Mouse (Mus musculus) Patski (cell line): ENCODE results near the gene Cpt1a. TPM values are rescaled to one million over a fixed set of nuclear protein-coding genes. Genes with fewer than 3 reads are reported as not detected.

ENCODE experiments used
- ATAC-seq: fragments of 100-300 bp; one replicate; pipeline ENCODE4 v1.8.0; 2021
- CTCF ChIA-PET: fragments of 350-600 bp; sonication (Branson Sonifier 250); formaldehyde crosslinking; loops from one replicate; lab custom pipeline; 2022; ENCODE audit warnings: inconsistent platforms; lab: Charles Lee
- POLR2A ChIA-PET: fragments of 350-600 bp; sonication (Branson Sonifier 250); formaldehyde crosslinking; loops from one replicate; lab custom pipeline; 2022; ENCODE audit warnings: antibody characterized with exemption, inconsistent platforms; lab: Charles Lee
- DNase-seq: peaks from one replicate; pipeline ENCODE4 v3.0.0-alpha.2; 2011; ENCODE audit warnings: low read depth, low spot score
- H3K27me3 ChIP-seq: fragments of 371-371 bp; one replicate; pipeline ENCODE4 v1.5.1; 2021
- CTCF ChIP-seq: fragments of 100-300 bp; IDR thresholded peaks from one replicate; pipeline ENCODE4 v1.5.1; 2021
- in situ Hi-C: fragments of 300-500 bp; cut with MboI; formaldehyde crosslinking; loops from 3 replicates; pipeline ENCODE4 v1.11.1; 2018; ENCODE audit warnings: low pct_unique_long_range_greater_than_20kb, mixed read lengths
- polyA plus RNA-seq: library from polyadenylated mRNA; unstranded; gene quantifications from one replicate; pipeline ENCODE4 v1.2.3, GENCODE M21; 2021

Gene Cpt1a
- polyA plus RNA-seq, 1 experiment from 2014 or later = 109 TPM

DNA sequence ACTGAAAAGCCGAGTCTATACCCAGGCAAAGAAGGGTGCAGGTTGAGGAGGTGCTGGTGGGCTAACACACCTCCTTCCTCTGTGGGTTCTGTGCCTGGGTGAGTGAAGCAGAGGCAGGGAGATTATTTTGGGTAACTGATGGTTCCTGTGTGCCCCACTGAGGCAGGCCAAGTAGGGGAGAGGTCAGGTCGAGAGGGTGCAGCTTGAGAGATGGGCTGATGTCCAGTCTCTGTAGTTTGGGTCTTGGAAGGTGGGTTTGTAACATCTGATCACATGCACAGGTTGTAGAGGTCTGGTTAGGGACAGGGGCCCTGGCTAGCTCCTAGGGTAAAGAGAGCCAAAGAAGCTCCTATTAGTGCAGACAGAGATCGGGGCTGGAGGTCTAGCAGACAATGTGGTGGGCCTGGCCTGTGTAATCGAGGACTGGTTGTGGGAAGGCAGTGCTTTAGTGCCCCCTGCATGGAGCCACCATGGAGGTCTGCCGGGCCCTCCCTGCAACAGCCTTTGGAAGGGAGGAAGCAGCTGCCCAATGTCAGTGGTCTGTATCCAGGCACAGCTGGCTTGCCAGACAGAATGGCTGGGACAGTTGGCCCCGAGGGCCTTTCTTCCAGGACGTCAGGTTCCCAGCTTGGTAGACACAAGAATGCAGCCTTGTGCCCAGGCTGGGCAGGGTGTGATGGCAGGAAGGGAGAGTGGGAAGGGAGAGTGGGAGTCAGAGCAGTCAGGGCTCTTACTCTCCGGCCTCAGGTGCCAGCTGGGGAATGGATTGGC is 14.5 kb downstream of the Cpt1a start:
- TF ChIP-seq CTCF = no peak
- CTCF ChIA-PET = interaction anchor here (0.9 to 1.7 kb wide), 2 partner anchors 10 to 11 kb away, joined by 3 read pairs; no protein-coding TSS in a partner anchor
- in situ Hi-C loops = no loop called here
- DNase-seq (no peak), ATAC-seq (no peak)
- no peaks in the 10 kb centered on the region for H3K27me3 ChIP-seq
- POLR2A ChIA-PET = interaction anchor here (0.5 kb wide), 1 partner anchor 55 kb away, joined by 4 read pairs; no protein-coding TSS in a partner anchor

DNA sequence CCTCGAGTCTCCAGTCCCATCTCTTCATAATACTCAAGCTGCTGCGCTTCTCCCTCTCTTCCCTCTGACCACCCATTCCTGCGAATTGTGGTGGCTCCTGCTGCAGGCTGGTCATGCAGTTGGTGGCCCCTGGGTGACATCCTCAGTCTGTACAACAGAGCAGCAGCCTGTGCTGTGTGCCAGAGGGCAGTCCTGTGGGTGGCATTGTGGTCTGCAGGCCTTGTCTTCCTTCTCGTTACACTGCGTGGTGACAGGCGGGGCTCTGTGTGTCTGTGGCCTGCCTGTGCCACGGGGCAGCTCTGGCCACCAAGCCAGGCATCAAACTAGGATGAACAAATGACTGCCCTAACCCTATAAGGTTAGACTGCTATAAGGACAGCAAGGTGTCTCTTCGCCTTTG is 17.1 kb downstream of the Cpt1a start:
- no peak for TF ChIP-seq CTCF
- no peaks in the 10 kb centered on the region for H3K27me3 ChIP-seq
- ChIA-PET CTCF (interaction anchor here (1.8 to 3.2 kb wide), 2 partner anchors 12 to 15 kb away, joined by 9 to 11 read pairs; no protein-coding TSS in a partner anchor), POLR2A (no interaction called here)
- ATAC-seq (no peak), DNase-seq (no peak)
- in situ Hi-C loops = no loop called here

DNA sequence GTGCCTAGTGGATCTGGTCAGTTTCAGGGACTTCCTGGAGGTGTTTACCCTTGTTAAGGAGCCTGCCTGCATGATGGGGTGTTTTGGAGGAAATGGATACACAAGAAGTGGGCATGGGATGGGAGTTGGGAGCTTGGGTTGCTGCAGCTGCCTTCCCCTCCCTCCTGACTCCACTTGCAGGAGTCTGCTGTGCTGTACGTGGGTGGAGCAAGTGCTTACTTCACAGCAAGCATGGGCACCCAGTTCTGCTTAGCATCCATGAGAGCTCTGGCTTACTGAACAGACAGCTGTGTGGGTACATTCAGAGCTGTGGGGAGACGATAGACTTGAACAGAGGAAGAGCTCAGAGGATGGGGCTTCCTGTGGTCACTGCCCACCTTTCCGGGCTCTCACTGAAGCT is 18.9 kb downstream of the Cpt1a start:
- DNase-seq (no peak), ATAC-seq (no peak)
- no peak for TF ChIP-seq CTCF
- in situ Hi-C loops = no loop called here
- ChIA-PET CTCF (interaction anchor here (1.8 to 3.2 kb wide), 2 partner anchors 10 to 13 kb away, joined by 9 to 11 read pairs; no protein-coding TSS in a partner anchor), POLR2A (no interaction called here)
- no peaks in the 10 kb centered on the region for H3K27me3 ChIP-seq

DNA sequence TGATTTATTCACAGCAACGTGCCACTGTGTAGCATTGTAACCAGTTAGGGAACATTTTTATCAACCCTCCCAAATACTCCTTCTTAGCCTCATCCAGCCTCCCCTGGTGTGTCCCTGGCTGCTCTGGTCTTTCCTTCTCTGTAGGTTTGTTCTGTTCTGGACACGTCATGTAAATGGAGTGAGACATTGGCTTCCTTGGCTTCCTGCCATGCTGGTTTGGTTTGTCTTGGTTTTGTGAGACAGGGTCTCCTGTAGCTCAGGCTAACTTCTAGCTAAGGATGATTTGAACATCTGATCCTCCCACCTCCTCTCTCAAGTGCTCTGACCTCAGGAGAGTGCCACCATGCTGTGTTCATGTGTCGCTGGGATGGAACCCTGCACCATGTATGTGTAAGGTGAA is 21.8 kb downstream of the Cpt1a start:
- no peak for ATAC-seq
- ChIA-PET CTCF (interaction anchor here (1.2 to 1.7 kb wide), 3 partner anchors 8 to 10 kb away, joined by 3 to 7 read pairs (median 5); no protein-coding TSS in a partner anchor), POLR2A (no interaction called here)
- TF ChIP-seq CTCF = no peak
- DNase-seq = no peak
- in situ Hi-C loops = no loop called here
- H3K27me3 ChIP-seq = no peaks in the 10 kb centered on the region

DNA sequence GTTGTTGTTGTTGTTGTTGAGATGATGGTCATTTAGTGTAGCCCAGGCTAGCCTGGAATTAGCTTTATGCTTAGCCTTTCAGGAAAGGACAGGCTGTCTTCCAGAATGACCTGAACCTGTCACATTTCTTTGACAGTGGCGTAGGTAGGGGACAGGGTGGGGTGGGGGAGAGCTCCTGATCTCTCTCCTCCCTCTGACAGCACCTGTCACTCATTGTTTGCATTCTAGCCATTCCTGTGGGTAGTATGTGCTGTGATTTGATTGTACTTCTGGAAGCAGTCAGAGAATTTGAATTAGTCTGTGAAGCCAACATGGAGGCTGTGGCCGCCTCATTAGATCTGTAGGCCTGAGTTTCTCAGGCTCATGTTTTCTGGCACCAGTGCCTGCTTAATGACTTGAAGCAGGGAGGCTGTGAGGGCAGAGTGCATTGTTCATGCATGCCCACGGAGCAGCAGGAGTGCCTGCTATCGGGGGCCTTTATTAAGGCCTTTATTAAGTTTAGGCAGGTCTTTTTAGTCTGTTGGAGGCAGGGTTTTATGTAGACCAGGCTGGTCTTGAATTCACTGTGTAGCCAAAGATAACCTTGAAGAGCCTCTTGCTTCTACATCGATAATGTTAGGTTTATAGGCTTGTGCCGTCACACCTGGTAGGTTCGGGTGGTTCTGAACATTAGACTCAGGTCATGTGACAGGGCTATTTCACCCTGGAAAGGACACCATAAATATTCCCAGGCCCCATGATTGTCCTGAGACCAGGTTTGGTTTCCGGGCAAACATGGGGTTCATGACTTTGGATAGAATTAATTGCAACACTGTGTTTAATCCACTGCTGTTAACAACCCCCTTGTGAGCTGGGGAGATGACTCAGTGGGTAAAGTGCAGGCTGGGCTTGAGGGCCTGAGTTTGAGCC is 22.8 kb downstream of the Cpt1a start:
- no peaks in the 10 kb centered on the region for H3K27me3 ChIP-seq
- TF ChIP-seq CTCF = no peak
- POLR2A ChIA-PET = no interaction called here
- ATAC-seq = peak; percentile 77
- peak; percentile 68 for DNase-seq
- in situ Hi-C loops = no loop called here
- CTCF ChIA-PET = no interaction called here

DNA sequence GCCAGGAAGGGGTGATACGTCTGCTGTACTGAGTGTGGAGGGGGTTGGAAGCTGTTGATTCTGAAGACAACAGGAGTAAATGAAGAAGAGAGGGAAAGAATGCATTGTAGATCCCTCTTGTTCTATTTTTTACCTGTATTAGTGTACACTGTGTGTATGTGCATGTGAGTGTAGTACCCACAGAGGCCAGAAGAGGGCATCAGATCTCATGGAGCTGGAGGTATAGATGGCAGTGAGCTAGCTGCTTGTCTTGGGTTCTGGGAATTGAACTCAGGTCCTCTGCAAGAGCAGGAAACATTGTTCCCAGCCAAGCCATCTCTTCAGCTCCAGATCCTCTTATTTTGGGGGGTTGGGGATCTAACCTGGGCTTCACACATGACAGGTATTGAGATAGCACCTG is 25.6 kb downstream of the Cpt1a start:
- ChIA-PET CTCF (interaction anchor here (1.2 to 2.3 kb wide), 3 partner anchors 10 to 13 kb away, joined by 3 to 6 read pairs (median 3); no protein-coding TSS in a partner anchor), POLR2A (no interaction called here)
- no peak for ATAC-seq
- no peak for DNase-seq
- in situ Hi-C loops = no loop called here
- H3K27me3 ChIP-seq = no peaks in the 10 kb centered on the region
- TF ChIP-seq CTCF = no peak

DNA sequence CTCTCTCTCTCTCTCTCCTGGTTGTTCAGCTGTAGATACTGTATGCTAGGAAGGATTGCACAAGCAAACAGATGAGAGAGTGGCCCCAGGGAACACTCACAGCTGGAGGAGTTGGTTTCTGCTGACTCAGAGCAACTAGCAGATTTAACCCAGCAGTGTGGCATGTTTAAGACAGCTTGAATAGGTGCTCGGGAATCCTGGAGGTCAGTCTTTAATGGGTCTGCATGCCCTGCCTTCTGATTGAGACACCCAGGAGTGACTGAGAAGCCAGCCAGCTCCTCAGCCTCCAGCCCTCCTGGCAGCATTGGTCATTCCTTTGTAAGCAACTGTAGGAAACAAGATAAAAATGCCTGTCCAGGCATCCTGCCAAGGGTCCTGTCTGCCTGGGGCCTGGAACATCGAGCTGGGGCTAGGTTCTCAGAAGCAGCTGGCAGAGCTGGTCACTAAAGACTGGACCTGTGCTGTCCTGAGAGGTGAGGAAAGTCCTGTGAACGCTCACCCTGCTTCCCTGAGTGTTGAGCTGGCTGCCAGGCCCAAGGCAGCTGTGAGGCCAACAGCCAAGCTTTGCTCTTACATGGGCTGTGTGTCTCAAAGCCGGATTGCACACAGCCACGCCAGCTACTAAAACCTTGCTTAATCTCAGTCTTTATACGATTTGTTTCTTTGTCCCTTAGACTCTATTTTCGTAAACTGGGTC is 31.4 kb downstream of the Cpt1a start:
- peak; percentile 97 for ATAC-seq
- in situ Hi-C loops = no loop called here
- DNase-seq = peak; percentile 98
- H3K27me3 ChIP-seq = no peaks in the 10 kb centered on the region
- ChIA-PET POLR2A (interaction anchor here (1.4 kb wide), 1 partner anchor 28 kb away, joined by 4 read pairs; no protein-coding TSS in a partner anchor), CTCF (interaction anchor here (0.7 to 2.1 kb wide), 7 partner anchors 10 to 66 kb away, joined by 3 to 9 read pairs (median 3); no protein-coding TSS in a partner anchor)
- TF ChIP-seq CTCF = no peak

DNA sequence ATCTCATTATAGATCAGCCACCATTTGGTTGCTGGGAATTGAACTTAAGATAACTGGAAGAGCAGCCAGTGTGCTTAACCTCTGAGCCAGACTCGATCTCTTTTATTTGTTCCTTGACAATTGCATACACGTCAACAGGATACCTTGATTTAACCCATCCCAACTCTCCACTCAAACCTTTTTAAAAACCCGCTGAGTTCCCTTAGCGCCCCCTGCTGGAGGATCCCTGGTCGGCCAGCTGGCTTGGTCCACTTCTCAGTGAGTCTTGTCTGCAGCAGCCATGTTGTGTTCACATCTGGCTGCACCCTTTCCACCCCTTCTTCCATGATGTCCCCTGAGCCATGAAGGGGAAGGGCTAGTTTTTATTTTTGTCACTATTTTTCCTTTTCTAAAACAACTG is 33.0 kb downstream of the Cpt1a start:
- in situ Hi-C loops = loop anchor here (5.0 kb wide), 1 partner anchor 63 kb away; no protein-coding TSS in a partner anchor
- DNase-seq = no peak
- H3K27me3 ChIP-seq = no peaks in the 10 kb centered on the region
- ChIA-PET POLR2A (no interaction called here), CTCF (interaction anchor here (1.1 kb wide), 1 partner anchor 17 kb away, joined by 3 read pairs; no protein-coding TSS in a partner anchor)
- no peak for ATAC-seq
- TF ChIP-seq CTCF = peak; percentile 64

DNA sequence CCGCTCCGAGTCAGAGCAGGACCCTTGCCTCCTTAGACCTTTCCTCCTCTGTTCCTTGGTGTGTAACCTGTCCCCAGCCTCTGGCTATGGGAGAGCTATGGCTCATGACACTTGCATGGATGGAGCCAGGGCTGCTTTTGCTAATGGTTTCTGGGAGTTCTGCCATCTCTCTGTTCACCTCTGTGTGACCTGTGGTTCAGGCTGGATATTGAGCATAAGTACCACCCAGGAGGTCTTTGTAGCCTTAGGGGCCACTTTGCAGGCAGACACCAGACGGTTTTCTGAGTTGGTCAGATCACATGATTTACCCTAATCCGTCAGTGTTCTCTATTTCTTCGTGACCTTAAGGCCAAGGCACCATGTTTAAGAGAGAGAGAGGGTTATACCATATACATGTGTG is 34.4 kb downstream of the Cpt1a start:
- POLR2A ChIA-PET = no interaction called here
- H3K27me3 ChIP-seq = no peaks in the 10 kb centered on the region
- no peak for TF ChIP-seq CTCF
- DNase-seq (peak; percentile 86), ATAC-seq (peak; percentile 11)
- CTCF ChIA-PET = interaction anchor here (0.9 to 1.6 kb wide), 3 partner anchors 8 to 30 kb away, joined by 3 to 5 read pairs (median 4); no protein-coding TSS in a partner anchor
- in situ Hi-C loops = loop anchor here (5.0 kb wide), 1 partner anchor 64 kb away; no protein-coding TSS in a partner anchor
